ENCODE assay signal across 7 mouse cellular contexts in genomic region chr5:35975681-35976080, GRCm38 (mm10).
A peak's percentile ranks its signal among the peaks of the same experiment; 100 is the strongest.
DNase-seq lines count a peak whose midpoint lies in the region; TF ChIP-seq lines count a peak whose summit lies in the region.

No protein-coding gene starts in this region.

- no peaks in the 10 kb centered on the region for H3K9me3 ChIP-seq in ES-Bruce4 (replicated peaks; ENCODE audit: control insufficient read depth, insufficient read depth, low read length, poor library complexity, severe bottlenecking)

- no peak overlapping the region for H3K27ac ChIP-seq in ES-Bruce4 (ENCODE audit: insufficient read depth, low read length)

- H3K27me3 ChIP-seq in ES-Bruce4 (ENCODE audit: control insufficient read depth, insufficient read depth, low read length, poor library complexity, severe bottlenecking) = no peaks in the 10 kb centered on the region

- peak; percentile 87 for TF ChIP-seq CTCF in ES-Bruce4 (IDR thresholded peaks at IDR 0.05; ENCODE audit: low read depth, low read length)

- no peak overlapping the region for H3K4me3 ChIP-seq in ES-Bruce4 (ENCODE audit: low read depth, low read length)

- DNase-seq in ZHBTc4 (ENCODE audit: low read depth, low spot score) = peak; percentile 74
- DNase-seq in cerebellum, postnatal 4 days (ENCODE audit: low spot score in 2 of 2) = peak; percentile 66 to 70
- DNase-seq in heart, adult 9 months (ENCODE audit: low spot score in 2 of 2) = peak; percentile 38 to 50
- DNase-seq in layer of hippocampus, postnatal 10 days (ENCODE audit: low spot score in 2 of 2) = peak; percentile 82 to 83
- peak; percentile 76 for DNase-seq in mesoderm, embryonic 11.5 days (ENCODE audit: low read depth, low spot score)
- DNase-seq in spleen, postnatal 14 days (ENCODE audit: low spot score in 2 of 2) = peak; percentile 30 to 55

- H3K9ac ChIP-seq in ES-Bruce4 (ENCODE audit: low read depth, poor library complexity, severe bottlenecking) = no peak overlapping the region

- no peak for TF ChIP-seq EP300 in ES-Bruce4 (IDR thresholded peaks at IDR 0.05; ENCODE audit: insufficient read depth, low read depth, low read length)

- no peaks in the 10 kb centered on the region for H3K4me1 ChIP-seq in ES-Bruce4 (ENCODE audit: control insufficient read depth, insufficient read depth, low read length)

- TF ChIP-seq POLR2A in ES-Bruce4 (IDR thresholded peaks at IDR 0.05; ENCODE audit: insufficient read depth, low read length) = no peak

- no peaks in the 10 kb centered on the region for H3K36me3 ChIP-seq in ES-Bruce4 (ENCODE audit: control insufficient read depth, insufficient read depth, low read length, poor library complexity, severe bottlenecking)
